Mouse (Mus musculus) small intestine, adult 2 months (tissue): ENCODE measurements around the gene Syt15. TPM values are rescaled to one million over a fixed set of nuclear protein-coding genes. Genes with fewer than 3 reads are reported as not detected.

Experiments
- H3K27ac ChIP-seq: fragments of 200-500 bp; 2 replicates; pipeline ENCODE4 v1.5.1; 2012; ENCODE audit warnings: low read depth, low read length, control low read depth, inconsistent platforms; ENCODE audit not compliant: insufficient read depth
- H3K27me3 ChIP-seq: fragments of 200-500 bp; 2 replicates; pipeline ENCODE4 v1.6.1; 2012; ENCODE audit warnings: mild to moderate bottlenecking, moderate library complexity, low read length, inconsistent platforms; ENCODE audit not compliant: control insufficient read depth, insufficient read depth
- H3K36me3 ChIP-seq: fragments of 200-500 bp; 2 replicates; pipeline ENCODE4 v1.6.1; 2012; ENCODE audit warnings: mild to moderate bottlenecking, low read length, control low read depth, inconsistent platforms; ENCODE audit not compliant: control insufficient read depth, insufficient read depth
- H3K4me1 ChIP-seq: fragments of 200-500 bp; 2 replicates; pipeline ENCODE4 v1.6.1; 2012; ENCODE audit warnings: low read length, inconsistent platforms, mixed read lengths; ENCODE audit not compliant: control insufficient read depth, insufficient read depth, insufficient read length
- H3K4me3 ChIP-seq: fragments of 200-500 bp; 2 replicates; pipeline ENCODE4 v1.5.1; 2012; ENCODE audit warnings: low read depth, mild to moderate bottlenecking, control low read depth, inconsistent platforms, low read length, moderate library complexity
- CTCF ChIP-seq: fragments of 200-500 bp; IDR thresholded peaks from 2 replicates; pipeline ENCODE4 v1.5.1; 2012; ENCODE audit warnings: low read depth, mild to moderate bottlenecking, control low read depth, inconsistent platforms, low read length, moderate library complexity, mixed read lengths; ENCODE audit not compliant: insufficient replicate concordance, insufficient read length; ENCODE audit errors: extremely low read depth
- POLR2A ChIP-seq: fragments of 200-500 bp; IDR thresholded peaks from 2 replicates; pipeline ENCODE4 v1.6.1; 2012; ENCODE audit warnings: low read depth, mild to moderate bottlenecking, control low read depth, inconsistent platforms, low read length, moderate library complexity
- WGBS: fragments of 180-500 bp; shearing (Covaris S2); methylation state at CpG from one replicate; pipeline ENCODE4 v1.1.7; 2018; 5-methylcytosine and 5-hydroxymethylcytosine counted together
- polyA plus RNA-seq: library from polyadenylated mRNA; depleted of rRNA; stranded (reverse); fragments of >200 nt; gene quantifications from 2 replicates; pipeline ENCODE4 v1.2.3, GENCODE M21; 2012

Syt15 gene
- polyA plus RNA-seq, 1 experiment: 3.2 TPM

DNA sequence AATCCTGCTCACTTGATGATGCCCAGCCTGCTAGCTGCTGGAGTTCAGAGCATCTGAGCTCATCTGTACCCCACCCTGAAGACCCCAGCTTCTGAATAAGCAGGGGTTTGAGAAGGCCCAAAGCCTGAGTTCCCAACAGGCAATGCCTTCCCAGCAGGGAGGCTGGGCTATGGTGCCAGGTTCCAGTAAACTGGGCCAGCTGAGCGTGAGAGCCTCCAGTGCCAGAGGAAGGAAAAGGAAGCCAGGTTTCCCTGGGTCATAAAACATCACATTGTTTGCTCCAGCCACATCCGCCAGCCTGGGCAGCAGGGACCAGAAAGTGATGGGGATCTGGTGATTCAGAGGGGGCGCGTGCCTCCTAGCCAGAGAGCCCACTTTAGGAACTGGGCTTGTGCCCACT, 7.2 kb downstream of the Syt15 start:
- no peak overlapping the region for H3K4me3 ChIP-seq
- H3K36me3 ChIP-seq: no peaks in the 10 kb centered on the region
- TF ChIP-seq POLR2A (no peak), CTCF (no peak)
- H3K4me1 ChIP-seq: no peaks in the 10 kb centered on the region
- H3K27me3 ChIP-seq: no peaks in the 10 kb centered on the region
- WGBS: 53% methylated on average over 4 of the region's 4 CpGs
- H3K27ac ChIP-seq: no peak overlapping the region

DNA sequence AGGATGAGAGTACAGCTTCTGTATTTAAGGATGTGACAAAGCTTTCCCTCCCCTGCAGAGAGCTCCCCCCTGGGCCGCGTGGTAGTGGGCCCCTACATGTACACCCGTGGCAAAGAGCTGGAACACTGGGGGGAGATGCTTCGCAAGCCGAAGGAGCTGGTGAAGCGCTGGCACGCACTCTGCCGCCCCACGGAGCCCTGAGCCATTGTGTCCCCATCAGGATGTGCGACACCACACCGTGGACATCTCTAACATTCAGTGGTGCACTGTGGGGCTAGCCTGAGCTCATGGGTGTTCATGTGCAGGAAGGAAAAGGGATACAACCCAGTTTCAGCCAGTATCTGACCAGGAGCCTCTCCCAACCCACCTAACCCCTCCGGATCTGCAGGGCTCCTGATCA, 8.6 kb downstream of the Syt15 start:
- Histone ChIP-seq H3K4me1 (no peaks in the 10 kb centered on the region), H3K27ac (no peak overlapping the region), H3K4me3 (no peak overlapping the region), H3K36me3 (no peaks in the 10 kb centered on the region), H3K27me3 (no peaks in the 10 kb centered on the region)
- TF ChIP-seq CTCF: no peak
- TF ChIP-seq POLR2A: no peak
- WGBS: 82% methylated on average over 12 of the region's 12 CpGs

DNA sequence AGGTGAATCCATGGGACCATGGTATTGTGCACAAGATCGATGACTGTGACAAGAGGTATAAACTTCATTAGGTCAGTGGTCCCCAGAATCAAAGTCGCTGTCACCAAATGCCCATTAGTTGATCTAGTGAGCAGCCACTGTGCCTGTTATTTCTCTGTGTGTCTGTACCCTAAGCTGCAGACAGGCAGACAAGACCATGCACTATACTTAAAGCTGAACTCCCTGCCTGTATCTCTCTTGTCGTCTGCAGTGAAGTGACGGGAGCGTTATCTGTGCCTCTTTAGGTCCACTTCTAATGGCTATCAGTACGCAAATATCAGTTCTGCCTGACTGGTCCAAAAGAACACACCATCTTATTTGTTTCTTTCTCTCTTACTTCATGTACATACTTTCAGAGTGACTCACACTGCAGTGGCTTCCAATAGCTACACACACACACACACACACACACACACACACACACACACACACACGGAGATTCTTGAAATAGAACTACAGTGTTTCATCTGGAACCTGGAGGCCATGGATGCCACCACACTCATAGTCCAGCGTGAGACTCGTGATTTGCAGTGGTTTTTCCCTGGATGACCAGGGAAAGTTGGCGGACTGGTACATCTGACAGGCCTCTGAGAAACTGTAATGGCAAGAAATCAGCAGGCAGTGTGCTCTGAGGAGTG, 9.6 kb downstream of the Syt15 start:
- Histone ChIP-seq H3K4me1 (no peaks in the 10 kb centered on the region), H3K4me3 (no peak overlapping the region), H3K27ac (no peak overlapping the region), H3K27me3 (no peaks in the 10 kb centered on the region), H3K36me3 (peaks cover 2% of the 10 kb centered on the region; the same call in 1 of the 2 replicates)
- WGBS: 75% methylated on average over 10 of the region's 10 CpGs
- TF ChIP-seq POLR2A (no peak), CTCF (no peak)

DNA sequence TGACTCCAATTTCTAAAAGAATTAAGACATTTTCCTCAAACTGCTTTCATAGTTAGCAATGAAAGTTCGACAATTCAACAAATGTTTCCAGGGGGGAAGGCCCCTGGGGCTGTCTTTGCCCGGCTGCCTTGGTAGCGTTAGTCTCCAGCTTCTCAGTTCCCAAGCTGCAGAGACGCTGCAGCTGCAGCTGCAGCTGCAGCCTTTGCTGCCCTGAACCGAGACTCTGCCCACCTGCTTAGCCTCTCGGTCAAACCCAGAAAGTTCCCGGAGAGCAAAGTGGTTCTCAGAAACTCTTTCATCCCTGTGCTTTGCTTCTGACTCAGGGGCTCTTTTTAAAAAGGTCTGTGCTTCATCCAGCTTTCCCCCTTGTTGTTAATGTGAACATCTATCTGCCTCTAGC, 12.9 kb downstream of the Syt15 start:
- WGBS: 86% methylated on average over 7 of the region's 7 CpGs
- H3K27me3 ChIP-seq: no peaks in the 10 kb centered on the region
- H3K27ac ChIP-seq: no peak overlapping the region
- 0 out of 2 replicates have a peak, but pooled peaks cover 4% of the 10 kb centered on the region for H3K4me1 ChIP-seq
- peaks cover 2% of the 10 kb centered on the region; the same call in 1 of the 2 replicates for H3K36me3 ChIP-seq
- no peak overlapping the region for H3K4me3 ChIP-seq
- TF ChIP-seq POLR2A (no peak), CTCF (no peak)

DNA sequence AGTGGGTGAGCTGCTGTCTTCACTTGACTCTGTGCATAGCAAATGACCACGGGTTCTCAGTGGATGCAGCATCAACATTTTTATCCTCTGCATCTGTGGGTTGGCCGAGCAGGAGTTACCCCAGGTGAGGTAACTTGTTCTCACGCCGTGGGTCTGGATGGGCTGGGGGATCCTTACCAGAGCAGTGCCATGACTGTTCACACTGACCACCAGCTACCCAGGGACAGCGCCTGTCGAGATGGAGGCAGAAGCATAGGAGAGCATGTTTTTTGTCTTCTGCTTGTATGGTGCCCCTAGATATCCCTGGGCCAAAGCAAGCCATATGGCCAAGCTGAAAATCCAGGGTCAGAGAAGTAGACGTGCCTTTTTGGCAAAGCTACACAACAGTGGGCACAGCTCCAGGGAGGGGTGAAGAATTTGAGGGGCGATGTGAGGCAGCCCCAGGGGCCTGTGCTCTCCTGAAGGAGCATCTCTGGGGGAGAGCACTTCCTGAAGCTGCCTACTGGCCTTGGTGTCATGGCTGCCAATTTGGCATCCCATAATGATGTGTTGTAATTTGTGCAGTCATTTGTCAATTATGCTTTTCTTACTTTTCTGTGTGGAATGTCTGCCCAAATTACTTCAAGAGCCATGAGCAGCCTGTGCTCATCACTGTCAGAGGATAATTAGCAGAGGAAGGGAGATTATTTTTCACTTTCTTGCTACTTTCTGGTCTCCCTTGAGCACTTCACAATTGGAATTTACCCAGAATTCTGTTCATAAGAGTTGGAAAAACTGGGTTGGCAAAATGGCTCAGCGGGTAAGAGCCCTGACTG, 13.7 kb downstream of the Syt15 start:
- WGBS: 88% methylated on average over 9 of the region's 9 CpGs
- Histone ChIP-seq H3K36me3 (peaks cover 2% of the 10 kb centered on the region; the same call in 1 of the 2 replicates), H3K27ac (no peak overlapping the region), H3K4me3 (no peak overlapping the region), H3K4me1 (0 out of 2 replicates have a peak, but pooled peaks cover 4% of the 10 kb centered on the region), H3K27me3 (no peaks in the 10 kb centered on the region)
- TF ChIP-seq POLR2A (no peak), CTCF (no peak)

DNA sequence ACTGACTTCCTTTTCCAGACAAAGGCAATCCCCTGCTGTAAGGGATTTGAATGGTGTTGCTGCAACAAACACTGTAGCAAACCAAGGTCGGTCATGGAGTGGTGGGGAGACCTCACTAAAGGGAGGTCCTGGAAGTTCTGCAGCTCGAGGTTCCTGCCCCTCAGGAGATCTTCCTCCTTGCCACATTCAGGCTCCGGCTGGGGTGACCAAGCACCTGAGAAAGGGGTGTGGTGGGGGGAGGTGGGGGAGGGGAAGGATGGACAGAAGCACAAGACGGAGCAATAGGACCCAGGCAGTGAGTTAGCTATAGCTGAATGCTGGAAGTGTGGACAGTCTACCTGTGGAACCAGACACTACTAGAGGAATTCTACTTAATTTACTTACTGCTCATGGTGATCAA, 14.5 kb downstream of the Syt15 start:
- TF ChIP-seq CTCF: no peak
- TF ChIP-seq POLR2A: no peak
- WGBS: 86% methylated on average over 4 of the region's 4 CpGs
- Histone ChIP-seq H3K4me1 (0 out of 2 replicates have a peak, but pooled peaks cover 4% of the 10 kb centered on the region), H3K27me3 (no peaks in the 10 kb centered on the region), H3K27ac (no peak overlapping the region), H3K4me3 (no peak overlapping the region), H3K36me3 (peaks cover 3% of the 10 kb centered on the region; the same call in 1 of the 2 replicates)

DNA sequence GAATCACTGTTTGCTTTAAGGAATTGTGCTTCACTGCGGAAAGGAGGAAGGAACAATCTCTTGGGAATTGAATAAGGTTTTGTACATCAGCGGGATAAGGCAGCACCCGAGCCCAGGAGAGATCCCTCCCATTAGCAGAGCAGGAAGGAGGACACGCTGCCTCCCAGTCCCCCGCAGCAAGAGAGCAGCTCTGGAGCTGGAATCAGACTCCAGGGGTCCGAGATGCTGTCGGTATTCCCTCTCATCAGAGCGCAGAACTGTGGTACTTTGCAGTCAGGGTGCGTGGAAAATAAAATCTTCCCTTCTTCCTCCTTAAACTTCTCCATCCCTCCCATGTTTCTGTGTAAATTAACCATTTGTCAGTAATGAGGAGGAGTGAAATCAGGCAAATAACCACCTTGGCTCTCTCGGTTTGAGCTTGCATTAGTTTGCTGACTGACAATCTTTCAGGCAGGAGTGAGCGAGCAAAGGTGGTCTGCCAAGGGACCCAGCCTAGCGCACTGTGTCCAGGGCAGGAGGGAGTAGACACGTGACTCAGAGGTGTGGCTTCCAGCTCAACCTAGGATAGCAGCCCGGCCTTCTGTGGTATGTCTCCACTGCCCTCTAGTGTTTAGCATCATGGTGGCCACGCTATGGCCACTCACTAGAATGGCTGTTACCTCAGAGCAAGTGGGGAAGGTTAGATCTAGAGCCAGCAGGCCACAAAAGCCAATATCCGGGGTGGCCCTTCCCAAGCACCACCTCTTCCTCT, 15.4 kb downstream of the Syt15 start:
- TF ChIP-seq POLR2A: no peak
- peak; percentile 79; the same call in 1 of the 2 replicates for TF ChIP-seq CTCF
- H3K27me3 ChIP-seq: no peaks in the 10 kb centered on the region
- H3K4me1 ChIP-seq: 0 out of 2 replicates have a peak, but pooled peaks cover 4% of the 10 kb centered on the region
- 22% methylated on average over 16 of the region's 16 CpGs for WGBS
- peak overlapping the region; percentile 17; the same call in 1 of the 2 replicates for H3K4me3 ChIP-seq
- H3K27ac ChIP-seq: no peak overlapping the region
- H3K36me3 ChIP-seq: peaks cover 3% of the 10 kb centered on the region; the same call in 1 of the 2 replicates
